Mouse (Mus musculus) megakaryocyte, embryonic 14.5 days (primary cell): ENCODE data around the gene Tmem207.

ENCODE experiments used
- FLI1 ChIP-seq: IDR thresholded peaks from 2 replicates; pipeline ENCODE4 v1.6.1; 2012; ENCODE audit warnings: low read length, inconsistent platforms, mixed read lengths
- GATA1 ChIP-seq: IDR thresholded peaks from 3 replicates; pipeline ENCODE4 v1.6.1; 2012; ENCODE audit warnings: mixed read lengths, low read length, inconsistent platforms, borderline replicate concordance

DNA sequence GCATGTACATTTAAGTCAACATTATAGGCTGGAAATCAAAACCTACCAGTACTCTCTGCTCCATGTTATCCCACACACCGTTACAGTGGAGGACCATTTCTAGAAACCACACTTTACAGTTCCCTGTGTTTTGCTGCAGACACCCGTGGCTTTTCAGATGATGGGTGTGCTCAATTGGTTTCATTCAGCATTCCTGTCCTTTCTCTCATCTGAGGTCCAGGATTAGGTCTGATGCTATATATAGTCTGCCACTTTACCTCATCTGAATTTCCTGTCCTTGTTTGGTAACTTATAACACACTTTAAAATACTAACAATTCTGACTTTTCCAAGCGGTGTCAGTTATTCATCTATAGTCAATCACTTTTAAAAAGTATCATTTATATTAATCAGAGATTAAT, 25.8 kb downstream of the Tmem207 start:
- TF ChIP-seq FLI1 (no peak), GATA1 (no peak)
